Mouse (Mus musculus): ENCODE results near the gene Srd5a2.

- no peak for TF ChIP-seq CTCF (IDR thresholded peaks at IDR 0.05; ENCODE audit: insufficient read depth, low read length)
- no peak for TF ChIP-seq POLR2A (IDR thresholded peaks at IDR 0.05; ENCODE audit: borderline replicate concordance, extremely low read depth, low read depth, low read length)
These were observed 4.0 kb downstream of the Srd5a2 start for GRCm38 (mm10) chr17:74043754-74044153.

Measured in lung, adult 2 months (tissue).